Mouse (Mus musculus) liver, postnatal 0 days (tissue): ENCODE data around the gene Slc9a2. TPM values are rescaled to one million over a fixed set of nuclear protein-coding genes. Genes with fewer than 3 reads are reported as not detected.
A peak's percentile ranks its signal among the peaks of the same experiment; 100 is the strongest.

Source experiments
- ATAC-seq: fragments of 200-750 bp; cut with Nextera tagmentation; 2 replicates; pipeline ENCODE4 v1.8.0; 2017; ENCODE audit warnings: mild to moderate bottlenecking, moderate library complexity
- DNase-seq: peaks from one replicate; pipeline ENCODE4 v3.0.0-alpha.2; 2016
- H3K27ac ChIP-seq: fragments of 300-500 bp; sonication (generic); 2 replicates; pipeline ENCODE4 v1.5.1; 2014; ENCODE audit warnings: antibody characterized with exemption, moderate library complexity, mild to moderate bottlenecking, low read depth
- H3K27me3 ChIP-seq: fragments of 300-500 bp; sonication (generic); 2 replicates; pipeline ENCODE4 v1.6.1; 2014; ENCODE audit warnings: low read length, control low read depth, mixed read lengths; ENCODE audit not compliant: insufficient read depth
- H3K36me3 ChIP-seq: fragments of 300-500 bp; sonication (generic); replicated peaks from 2 replicates; pipeline ENCODE4 v1.6.1; 2014; ENCODE audit warnings: mild to moderate bottlenecking, control low read depth, low read length, moderate library complexity, mixed read lengths; ENCODE audit not compliant: insufficient read depth
- H3K4me1 ChIP-seq: fragments of 300-500 bp; sonication (generic); 2 replicates; pipeline ENCODE4 v1.6.1; 2014; ENCODE audit warnings: antibody characterized with exemption, mild to moderate bottlenecking, control low read depth; ENCODE audit not compliant: insufficient read depth
- H3K4me2 ChIP-seq: fragments of 300-500 bp; sonication (generic); 2 replicates; pipeline ENCODE4 v1.6.1; 2014; ENCODE audit warnings: low read depth, mild to moderate bottlenecking, low read length, moderate library complexity, mixed read lengths
- H3K4me3 ChIP-seq: fragments of 300-500 bp; sonication (generic); 2 replicates; pipeline ENCODE4 v1.5.1; 2014; ENCODE audit warnings: low read depth, low read length
- H3K9ac ChIP-seq: fragments of 300-500 bp; sonication (generic); replicated peaks from 2 replicates; pipeline ENCODE4 v1.6.1; 2014; ENCODE audit warnings: mild to moderate bottlenecking, moderate library complexity
- H3K9me3 ChIP-seq: fragments of 300-500 bp; sonication (generic); 2 replicates; pipeline ENCODE4 v1.6.1; 2016; ENCODE audit warnings: mild to moderate bottlenecking, control low read depth, low read length, mixed read lengths
- CTCF ChIP-seq: sonication (generic); IDR thresholded peaks from 2 replicates; pipeline ENCODE4 v1.5.1; 2016; ENCODE audit warnings: antibody characterized with exemption, low read depth
- EP300 ChIP-seq: IDR thresholded peaks from 2 replicates; pipeline ENCODE4 v1.6.1; 2016; ENCODE audit warnings: antibody characterized with exemption, low read depth, mild to moderate bottlenecking
- WGBS: fragments of 180-500 bp; shearing (Covaris S2); extraction: QIAGEN DNeasy Blood & Tissue Kit; methylation state at CpG from one replicate; pipeline ENCODE4 v1.1.7; 2014; ENCODE audit not compliant: insufficient replicate concordance; 5-methylcytosine and 5-hydroxymethylcytosine counted together
- polyA plus RNA-seq: library from polyadenylated mRNA; unstranded; fragments of >200 nt; fragmentation: Nextera tagmentation; extraction: Ambion mirVana; gene quantifications from 2 replicates; pipeline ENCODE4 v1.2.1, GENCODE M21; 2015

Gene Slc9a2
- polyA plus RNA-seq, 1 experiment from 2014 or later, result not detected

DNA sequence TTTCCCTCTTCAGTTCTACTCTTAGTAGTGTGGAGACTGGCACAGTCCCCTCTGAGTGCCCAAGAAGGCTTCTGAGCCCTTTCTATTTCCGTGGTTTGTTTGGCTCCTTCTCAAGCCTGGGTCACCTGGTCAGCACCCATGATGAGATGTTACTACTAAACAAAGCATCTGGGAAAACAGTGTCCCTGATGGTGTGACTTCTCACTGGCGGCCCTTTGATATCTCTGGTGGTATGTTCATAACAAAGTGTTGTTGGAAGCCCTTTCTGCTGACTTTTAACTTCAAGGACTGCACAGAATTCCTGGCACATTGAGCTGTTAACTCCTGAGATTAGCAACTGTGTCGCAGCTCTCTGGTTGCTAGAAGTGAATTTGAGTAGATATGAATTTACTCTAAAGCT is 10.3 kb upstream of the Slc9a2 start:
- Histone ChIP-seq H3K27ac (no peak overlapping the region), H3K4me1 (no peaks in the 10 kb centered on the region), H3K4me3 (no peak overlapping the region), H3K4me2 (no peak overlapping the region), H3K9ac (no peak overlapping the region), H3K36me3 (no peaks in the 10 kb centered on the region), H3K27me3 (peaks cover 1% of the 10 kb centered on the region; the same call in 1 of the 2 replicates), H3K9me3 (no peaks in the 10 kb centered on the region)
- DNase-seq, result no peak
- no peak for ATAC-seq
- 67% methylated on average over 3 of the region's 3 CpGs for WGBS
- TF ChIP-seq EP300, result no peak
- TF ChIP-seq CTCF, result no peak

DNA sequence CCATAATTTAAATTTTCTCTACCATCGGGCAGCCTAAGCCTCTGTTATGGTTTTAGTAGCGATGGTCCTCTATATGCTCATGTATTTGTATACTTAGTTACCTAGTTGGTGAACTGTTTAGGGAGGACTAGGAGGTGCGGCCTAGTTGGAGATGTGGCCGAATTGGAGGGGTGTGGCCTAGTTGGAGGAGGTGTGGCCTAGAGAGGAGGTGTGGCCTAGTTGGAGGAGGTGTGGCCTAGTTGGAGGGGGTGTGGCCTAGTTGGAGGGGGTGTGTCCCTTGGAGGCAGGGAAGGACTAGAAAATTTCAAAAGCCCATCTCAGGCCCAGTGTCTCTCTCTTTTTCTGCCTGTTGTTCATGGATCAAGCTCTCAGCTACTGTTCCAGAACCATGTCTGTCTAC is 8.9 kb upstream of the Slc9a2 start:
- no peak overlapping the region for H3K4me2 ChIP-seq
- H3K36me3 ChIP-seq, result no peaks in the 10 kb centered on the region
- H3K27me3 ChIP-seq, result no peaks in the 10 kb centered on the region
- TF ChIP-seq EP300 (no peak), CTCF (no peak)
- H3K27ac ChIP-seq, result no peak overlapping the region
- ATAC-seq (no peak), DNase-seq (no peak)
- no peak overlapping the region for H3K9ac ChIP-seq
- no peaks in the 10 kb centered on the region for H3K9me3 ChIP-seq
- 91% methylated on average over 4 of the region's 4 CpGs for WGBS
- no peak overlapping the region for H3K4me3 ChIP-seq
- no peaks in the 10 kb centered on the region for H3K4me1 ChIP-seq

DNA sequence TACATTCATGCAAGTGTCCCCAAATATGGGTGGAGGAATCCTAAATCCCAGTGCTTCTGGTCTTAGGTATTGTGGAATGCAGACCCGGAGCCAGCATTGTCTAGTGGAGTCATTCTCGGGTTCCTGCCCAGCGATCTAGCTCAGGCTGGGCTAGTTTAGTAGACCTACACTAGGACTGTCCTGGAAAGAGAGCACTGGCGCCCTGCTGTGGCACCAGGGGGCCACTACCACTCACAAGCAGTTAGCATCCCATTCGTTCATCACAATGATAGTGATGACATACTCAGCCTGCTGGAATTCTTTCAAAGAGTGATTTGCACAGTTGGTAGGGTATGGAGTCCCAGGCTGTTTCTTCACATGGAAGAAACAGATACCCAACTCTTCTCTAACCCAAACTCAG is 3.1 kb upstream of the Slc9a2 start:
- 30% methylated on average over 5 of the region's 5 CpGs for WGBS
- ATAC-seq, result no peak
- no peak overlapping the region for H3K9ac ChIP-seq

GRCm38 (mm10) chr1:40680868-40681698 is 709 bp downstream of the Slc9a2 start:
- Histone ChIP-seq H3K4me1 (peaks cover 9% of the 10 kb centered on the region; the same call in 1 of the 2 replicates), H3K27ac (no peak overlapping the region), H3K4me3 (peak overlapping the region; percentile 51), H3K36me3 (no peaks in the 10 kb centered on the region), H3K9me3 (no peaks in the 10 kb centered on the region), H3K27me3 (peaks cover 50% of the 10 kb centered on the region), H3K9ac (no peak overlapping the region), H3K4me2 (peak overlapping the region; percentile 91)
- ATAC-seq, result peak; percentile 47; the same call in 1 of the 2 replicates
- TF ChIP-seq EP300, result no peak
- TF ChIP-seq CTCF, result no peak
- DNase-seq, result peak; percentile 28
- under 1% methylated on average over 67 of the region's 90 CpGs for WGBS

More for the DNA sequence above, 3.1 kb upstream of the Slc9a2 start:
- no peak overlapping the region for H3K27ac ChIP-seq
- no peaks in the 10 kb centered on the region for H3K36me3 ChIP-seq
- no peaks in the 10 kb centered on the region for H3K9me3 ChIP-seq
- no peak overlapping the region for H3K4me3 ChIP-seq
- H3K4me2 ChIP-seq, result no peak overlapping the region
- no peak for DNase-seq
- H3K27me3 ChIP-seq, result peaks cover 36% of the 10 kb centered on the region
- TF ChIP-seq EP300, result no peak
- no peak for TF ChIP-seq CTCF
- H3K4me1 ChIP-seq, result peaks cover 9% of the 10 kb centered on the region; the same call in 1 of the 2 replicates

- no peak for TF ChIP-seq CTCF
- no peak for TF ChIP-seq EP300
- Histone ChIP-seq H3K36me3 (no peaks in the 10 kb centered on the region), H3K9me3 (no peaks in the 10 kb centered on the region), H3K4me2 (peak overlapping the region; percentile 91), H3K27me3 (peaks cover 50% of the 10 kb centered on the region), H3K27ac (no peak overlapping the region), H3K4me3 (peak overlapping the region; percentile 51), H3K9ac (no peak overlapping the region), H3K4me1 (peaks cover 9% of the 10 kb centered on the region; the same call in 1 of the 2 replicates)
- ATAC-seq (no peak), DNase-seq (no peak)
- WGBS, result 4% methylated on average over 43 of the region's 44 CpGs
Observed at GRCm38 (mm10) chr1:40681699-40682510, 1.5 kb downstream of the Slc9a2 start.

DNA sequence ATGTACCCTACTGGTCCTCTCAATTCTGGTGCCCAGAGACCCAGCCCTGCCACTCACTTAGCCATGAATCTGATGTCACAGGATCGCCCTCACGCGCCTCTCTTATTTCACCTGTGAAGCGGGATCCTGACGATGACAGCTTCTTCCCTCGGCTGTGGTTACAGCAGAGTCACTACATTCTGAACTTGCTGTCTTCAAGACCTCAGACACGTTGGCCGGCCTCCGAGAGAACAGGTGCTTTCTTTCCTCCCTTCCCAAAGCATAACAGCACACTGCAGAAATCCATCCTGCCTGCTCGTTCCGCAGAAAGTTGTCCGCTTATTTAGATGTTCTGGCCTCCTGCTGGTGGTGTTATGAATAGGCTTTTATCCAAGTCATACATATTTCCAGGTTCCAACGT is 13.9 kb downstream of the Slc9a2 start:
- ATAC-seq, result no peak
- 78% methylated on average over 13 of the region's 13 CpGs for WGBS
- Histone ChIP-seq H3K4me1 (no peaks in the 10 kb centered on the region), H3K4me3 (no peak overlapping the region), H3K27ac (no peak overlapping the region), H3K27me3 (no peaks in the 10 kb centered on the region), H3K9ac (no peak overlapping the region), H3K9me3 (no peaks in the 10 kb centered on the region), H3K36me3 (no peaks in the 10 kb centered on the region), H3K4me2 (no peak overlapping the region)
- no peak for DNase-seq
- no peak for TF ChIP-seq EP300
